Mouse (Mus musculus): ENCODE measurements around the gene Mrgpra2a.
"Not testable (repeated sequence)": the region's sequence is repeated elsewhere in the genome, so short reads cannot be mapped to it uniquely, and the experiment has no call there.

Mrgpra2a gene

GRCm38 (mm10) chr7:47452015-47452414, at the start of gene Mrgpra2a:
Gene Mrgpra2a, minus strand, starts transcription at chr7:47452139.
- DNase-seq (ENCODE audit: low spot score): not testable (repeated sequence)

GRCm38 (mm10) chr7:47491266-47491665, 39.3 kb upstream of the Mrgpra2a start:
- DNase-seq (ENCODE audit: low spot score): not testable (repeated sequence)

GRCm38 (mm10) chr7:47489438-47489837, 37.5 kb upstream of the Mrgpra2a start:
- DNase-seq (ENCODE audit: low spot score): not testable (repeated sequence)

- DNase-seq (ENCODE audit: low spot score): not testable (repeated sequence)
Observed at GRCm38 (mm10) chr7:47483181-47483580, 31.2 kb upstream of the Mrgpra2a start.

GRCm38 (mm10) chr7:47473904-47474303, 22.0 kb upstream of the Mrgpra2a start:
- DNase-seq (ENCODE audit: low spot score): not testable (repeated sequence)

- DNase-seq (ENCODE audit: low spot score): not testable (repeated sequence)
Observed at GRCm38 (mm10) chr7:47465278-47465981, 13.5 kb upstream of the Mrgpra2a start.

- DNase-seq (ENCODE audit: low spot score): not testable (repeated sequence)
Observed at GRCm38 (mm10) chr7:47445729-47446128, 6.2 kb downstream of the Mrgpra2a start.

GRCm38 (mm10) chr7:47436463-47436862, 15.5 kb downstream of the Mrgpra2a start:
- DNase-seq (ENCODE audit: low spot score): not testable (repeated sequence)

GRCm38 (mm10) chr7:47427815-47428508, 24.0 kb downstream of the Mrgpra2a start:
- not testable (repeated sequence) for DNase-seq (ENCODE audit: low spot score)

- no peak for DNase-seq (ENCODE audit: low spot score)
Observed at GRCm38 (mm10) chr7:47410602-47411001, 41.3 kb downstream of the Mrgpra2a start.

GRCm38 (mm10) chr7:47409545-47409944, 42.4 kb downstream of the Mrgpra2a start:
- DNase-seq (ENCODE audit: low spot score): no peak

GRCm38 (mm10) chr7:47401125-47401524, 50.8 kb downstream of the Mrgpra2a start:
- no peak for DNase-seq (ENCODE audit: low spot score)

All from ovary, postnatal 36 days (tissue).